Comparison of ENCODE assay signal across 20 mouse cellular contexts in the genomic region with DNA sequence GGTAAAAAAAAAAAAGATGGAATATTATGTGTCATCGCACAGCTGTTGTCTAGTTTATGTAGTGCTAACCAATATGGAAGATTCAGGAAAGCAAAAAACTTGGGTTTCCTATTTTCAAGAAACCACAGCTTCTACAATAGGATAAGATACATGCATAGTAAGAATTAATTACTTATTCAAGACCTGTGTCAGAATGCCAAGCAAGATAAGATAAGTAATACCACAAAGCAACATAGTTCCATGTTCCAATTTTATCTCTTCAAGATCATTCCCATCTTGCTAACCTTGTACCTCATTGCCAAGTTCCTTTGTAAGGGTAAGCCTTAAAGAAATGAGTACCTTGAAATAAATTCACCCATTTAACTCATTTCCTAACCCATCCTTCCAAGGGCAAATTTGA.
DNase-seq lines count a peak whose midpoint lies in the region; ATAC-seq and TF ChIP-seq lines count a peak whose summit lies in the region.
"Had no signal": no experiment of that assay in that cellular context is flagged by ENCODE, and none has a peak within 500 bp of the region (broad histone marks: within the 10 kb centered on the region; RNA-seq: fewer than 3 reads in every experiment).

No protein-coding gene starts in this region.

- no peak for TF ChIP-seq CTCF in MEL (IDR thresholded peaks at IDR 0.05 in 2 of 3, conservative IDR thresholded peaks at IDR 0.05 in 1 of 3; ENCODE audit: control insufficient read depth in 1 of 3, insufficient read depth in 1 of 3, low read depth in 2 of 3, low read length in 3 of 3, poor library complexity in 1 of 3, severe bottlenecking in 1 of 3)

- peak; percentile 34 for DNase-seq in MEL (ENCODE audit: low read depth, low spot score)
- no peak for DNase-seq in layer of hippocampus, adult 9-11 months
- DNase-seq: adrenal gland, adult 2 months; adrenal gland, adult 8-10 months; adrenal gland, postnatal 10 days; adrenal gland, postnatal 14 days; adrenal gland, postnatal 25 days; adrenal gland, postnatal 36 days; B cell, adult 2 months; cerebellum, adult 11 months; cerebellum, adult 11-12 months; cerebellum, adult 18-20 months; cerebellum, adult 2 months had no signal

- no peaks in the 10 kb centered on the region for H3K79me2 ChIP-seq in MEL (ENCODE audit: control insufficient read depth, insufficient read depth, low read length, poor library complexity)

- 100% methylated on average over 1 of the region's 1 CpGs for WGBS in forebrain, embryonic 16.5 days

- H3K9me3 ChIP-seq in MEL (replicated peaks; ENCODE audit: insufficient read depth, low read length), result no peaks in the 10 kb centered on the region
- H3K9me3 ChIP-seq in forebrain, embryonic 16.5 days (ENCODE audit: control insufficient read depth, low read length), result peaks cover 4% of the 10 kb centered on the region; the same call in 1 of the 2 replicates
- H3K9me3 ChIP-seq: G1E had no signal

- no peak overlapping the region for H3K4me2 ChIP-seq in forebrain, embryonic 16.5 days (ENCODE audit: low read length)

- peaks cover 0 to 20% of the 10 kb centered on the region in 2 experiments; a peak in 2 of 4 replicates for H3K36me3 ChIP-seq in MEL (ENCODE audit: control insufficient read depth in 1 of 2, insufficient read depth in 2 of 2, low read length in 2 of 2)
- H3K36me3 ChIP-seq in forebrain, embryonic 16.5 days (ENCODE audit: control insufficient read depth, insufficient read depth), result no peaks in the 10 kb centered on the region
- H3K36me3 ChIP-seq: G1E had no signal

- no peak overlapping the region for H3K27ac ChIP-seq in MEL (ENCODE audit: control insufficient read depth, low read depth, low read length)
- no peak overlapping the region for H3K27ac ChIP-seq in forebrain, embryonic 16.5 days (ENCODE audit: low read length)

- no peak for TF ChIP-seq POLR2A in MEL (IDR thresholded peaks at IDR 0.05; ENCODE audit: control insufficient read depth in 1 of 2, insufficient read depth in 1 of 2, low read depth in 1 of 2, low read length in 2 of 2, poor library complexity in 1 of 2)

- no peaks in the 10 kb centered on the region for H3K27me3 ChIP-seq in MEL (ENCODE audit: control insufficient read depth in 1 of 2, insufficient read depth in 2 of 2, low read length in 2 of 2)
- H3K27me3 ChIP-seq in forebrain, embryonic 16.5 days (replicated peaks; ENCODE audit: control insufficient read depth, insufficient read depth, low read length), result no peaks in the 10 kb centered on the region; the same call in 1 of the 2 replicates
- H3K27me3 ChIP-seq: CH12.LX had no signal

- H3K4me1 ChIP-seq in MEL (ENCODE audit: control insufficient read depth in 1 of 2, insufficient read depth in 2 of 2, low read length in 2 of 2), result peaks cover 10% of the 10 kb centered on the region in 2 experiments
- H3K4me1 ChIP-seq in forebrain, embryonic 16.5 days (replicated peaks; ENCODE audit: control insufficient read depth, insufficient read depth, low read length), result no peaks in the 10 kb centered on the region

- TF ChIP-seq EP300 in MEL (IDR thresholded peaks at IDR 0.05; ENCODE audit: low read depth in 1 of 2, low read length in 2 of 2), result peak; percentile 82 to 90

- no peak for TF ChIP-seq RAD21 in MEL (IDR thresholded peaks at IDR 0.05; ENCODE audit: low read depth, low read length)

- 0 out of 2 replicates have a peak, but pooled peaks have one; percentile 22 for ATAC-seq in megakaryocyte-erythroid progenitor cell, adult 5-6 weeks (replicated peaks; ENCODE audit: low FRiP score, low TSS enrichment, poor library complexity, severe bottlenecking)
- ATAC-seq in forebrain, embryonic 16.5 days, result no peak
- ATAC-seq: activated CD4-positive, CD25-positive, alpha-beta regulatory T cell, adult 4 months; CD4-positive, CD25-positive, alpha-beta regulatory T cell, adult 4 months; Patski had no signal

- H3K9ac ChIP-seq in MEL (ENCODE audit: control insufficient read depth, low read depth, low read length, poor library complexity, severe bottlenecking), result no peak overlapping the region
- no peak overlapping the region for H3K9ac ChIP-seq in forebrain, embryonic 16.5 days (replicated peaks; ENCODE audit: low read depth, low read length)

- H3K4me3 ChIP-seq in MEL (ENCODE audit: control insufficient read depth in 1 of 2, insufficient read depth in 1 of 2, low read depth in 2 of 2, low read length in 2 of 2), result no peak overlapping the region
- no peak overlapping the region for H3K4me3 ChIP-seq in forebrain, embryonic 16.5 days (replicated peaks; ENCODE audit: low read length)

TF ChIP-seq in MEL, 35 proteins besides CTCF, POLR2A, EP300 and RAD21:
- TF ChIP-seq ZNF384 (IDR thresholded peaks at IDR 0.05; ENCODE audit: low read depth, low read length), result peak; percentile 59
- no peak for TF ChIP-seq POLR2AphosphoS2 (IDR thresholded peaks at IDR 0.05; ENCODE audit: low read length)
- no peak for TF ChIP-seq CHD2 (IDR thresholded peaks at IDR 0.05; ENCODE audit: low read length)
- peak; percentile 48; the same call in 1 of the 2 replicates for TF ChIP-seq MEF2A (IDR thresholded peaks at IDR 0.05; ENCODE audit: extremely low read depth, insufficient replicate concordance, low read depth, low read length, poor library complexity, severe bottlenecking)
- TF ChIP-seq GATA1 (IDR thresholded peaks at IDR 0.05; ENCODE audit: low read depth, low read length), result peak; percentile 89
- peak; percentile 85 for TF ChIP-seq ETS1 (IDR thresholded peaks at IDR 0.05; ENCODE audit: low read depth, low read length)
- no peak for TF ChIP-seq ZKSCAN1 (IDR thresholded peaks at IDR 0.05; ENCODE audit: low read depth, low read length)
- no peak for TF ChIP-seq TBP (IDR thresholded peaks at IDR 0.05; ENCODE audit: low read depth, low read length)
- peak; percentile 65 for TF ChIP-seq SIN3A (IDR thresholded peaks at IDR 0.05; ENCODE audit: low read length)
- TF ChIP-seq MYC (IDR thresholded peaks at IDR 0.05; ENCODE audit: low read depth, low read length), result 0 out of 2 replicates have a peak, but pooled peaks have one; percentile 30
- no peak for TF ChIP-seq ZMIZ1 (IDR thresholded peaks at IDR 0.05; ENCODE audit: low read depth, low read length)
- no peak for TF ChIP-seq POLR2AphosphoS5 (IDR thresholded peaks at IDR 0.05; ENCODE audit: borderline replicate concordance, low read depth, low read length)
- no peak for TF ChIP-seq SMC3 (IDR thresholded peaks at IDR 0.05; ENCODE audit: low read depth, low read length)
- peak; percentile 61; the same call in 1 of the 2 replicates for TF ChIP-seq MAFK (IDR thresholded peaks at IDR 0.05; ENCODE audit: borderline replicate concordance, low read depth, low read length)
- TF ChIP-seq NELFE (IDR thresholded peaks at IDR 0.05; ENCODE audit: low read depth, low read length), result no peak
- no peak for TF ChIP-seq MYB (IDR thresholded peaks at IDR 0.05; ENCODE audit: low read depth, low read length)
- no peak for TF ChIP-seq MAZ (IDR thresholded peaks at IDR 0.05; ENCODE audit: low read depth, low read length)
- TF ChIP-seq TCF12 (IDR thresholded peaks at IDR 0.05; ENCODE audit: low read depth, low read length), result peak; percentile 76
- TF ChIP-seq JUND (IDR thresholded peaks at IDR 0.05; ENCODE audit: low read depth, low read length), result no peak
- TF ChIP-seq ELF1 (IDR thresholded peaks at IDR 0.05; ENCODE audit: low read depth, low read length), result no peak
- peak; percentile 42; the same call in 1 of the 2 replicates for TF ChIP-seq BHLHE40 (IDR thresholded peaks at IDR 0.05; ENCODE audit: borderline replicate concordance, low read depth, low read length)
- TF ChIP-seq E2F4 (IDR thresholded peaks at IDR 0.05; ENCODE audit: borderline replicate concordance, low read depth, low read length), result no peak
- peak; percentile 18; the same call in 1 of the 2 replicates for TF ChIP-seq KAT2A (conservative IDR thresholded peaks at IDR 0.05; ENCODE audit: low read depth, low read length)
- no peak for TF ChIP-seq CHD1 (IDR thresholded peaks at IDR 0.05; ENCODE audit: low read depth, low read length)
- no peak for TF ChIP-seq USF2 (IDR thresholded peaks at IDR 0.05; ENCODE audit: borderline replicate concordance in 1 of 2, insufficient read depth in 1 of 2, low read depth in 1 of 2, low read length in 2 of 2)
- TF ChIP-seq RCOR1 (IDR thresholded peaks at IDR 0.05; ENCODE audit: low read depth, low read length), result peak; percentile 82
- TF ChIP-seq HCFC1 (IDR thresholded peaks at IDR 0.05; ENCODE audit: low read depth, low read length), result 0 out of 2 replicates have a peak, but pooled peaks have one; percentile 28
- no peak for TF ChIP-seq UBTF (IDR thresholded peaks at IDR 0.05; ENCODE audit: borderline replicate concordance, insufficient read depth, low read depth, low read length)
- TF ChIP-seq TAL1 (IDR thresholded peaks at IDR 0.05; ENCODE audit: low read length), result no peak
- TF ChIP-seq GABPA (IDR thresholded peaks at IDR 0.05; ENCODE audit: low read depth, low read length), result no peak
- TF ChIP-seq ZC3H11A (IDR thresholded peaks at IDR 0.05; ENCODE audit: low read depth, low read length), result no peak
- TF ChIP-seq MAX (IDR thresholded peaks at IDR 0.05; ENCODE audit: low read length), result 0 out of 2 replicates have a peak, but pooled peaks have one; percentile 19
- peak; percentile 44; the same call in 1 of the 2 replicates for TF ChIP-seq MXI1 (IDR thresholded peaks at IDR 0.05; ENCODE audit: low read depth, low read length)
- TF ChIP-seq USF1 (IDR thresholded peaks at IDR 0.05; ENCODE audit: low read depth, low read length), result no peak
- TF ChIP-seq NRF1 (IDR thresholded peaks at IDR 0.05; ENCODE audit: insufficient read depth, low read depth, low read length, poor library complexity, severe bottlenecking), result no peak
TF ChIP-seq in MEL: peak in this region for 14.
